Mouse (Mus musculus): ENCODE measurements around the gene Magi1.

Magi1 gene

DNA sequence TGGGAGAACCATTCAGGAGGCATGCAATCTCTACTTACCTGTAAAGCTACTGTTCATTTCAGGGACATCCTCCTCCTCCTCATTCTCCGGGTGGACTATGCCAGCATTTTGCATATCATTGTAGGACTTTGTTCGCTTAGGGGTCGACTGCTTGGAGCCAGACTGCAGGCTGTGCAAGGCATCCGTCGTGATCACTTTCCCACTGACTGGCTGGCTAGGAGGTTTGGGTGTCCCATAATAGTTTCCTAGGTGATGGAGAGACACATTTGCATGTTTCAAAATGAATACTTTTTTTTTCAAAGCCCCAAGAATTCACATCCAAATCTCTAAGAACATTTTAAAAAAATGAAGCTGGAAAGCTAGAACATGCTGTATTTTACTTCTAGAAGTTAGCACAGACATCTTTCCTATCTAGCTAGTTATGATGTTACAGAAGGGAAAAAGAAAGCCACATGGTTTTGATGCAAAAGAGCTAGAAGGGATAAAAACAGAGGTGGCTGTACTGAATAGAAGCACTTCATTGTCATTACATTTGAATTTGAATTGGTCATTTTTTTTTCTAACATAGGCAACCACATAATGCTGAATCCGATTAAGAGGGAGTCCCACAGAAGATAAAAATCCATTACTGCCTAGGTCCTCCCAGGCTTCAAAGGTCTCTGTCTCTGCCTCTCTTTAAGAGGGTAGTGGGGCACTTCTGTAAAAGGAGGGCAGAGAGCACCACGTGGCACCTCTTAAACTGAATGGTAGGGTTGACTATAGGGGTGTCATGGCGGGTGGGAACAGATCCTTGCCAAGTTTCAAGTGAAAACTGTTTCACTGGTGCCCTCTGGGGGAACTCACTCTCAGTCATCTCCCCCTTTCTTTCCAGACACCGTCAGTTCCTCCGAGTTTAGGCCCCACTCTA lies 491.2 kb downstream of the Magi1 start:
- DNase-seq, result no peak

- no peak for DNase-seq
These were observed 494.0 kb downstream of the Magi1 start for GRCm38 (mm10) chr6:93789721-93790120.

DNA sequence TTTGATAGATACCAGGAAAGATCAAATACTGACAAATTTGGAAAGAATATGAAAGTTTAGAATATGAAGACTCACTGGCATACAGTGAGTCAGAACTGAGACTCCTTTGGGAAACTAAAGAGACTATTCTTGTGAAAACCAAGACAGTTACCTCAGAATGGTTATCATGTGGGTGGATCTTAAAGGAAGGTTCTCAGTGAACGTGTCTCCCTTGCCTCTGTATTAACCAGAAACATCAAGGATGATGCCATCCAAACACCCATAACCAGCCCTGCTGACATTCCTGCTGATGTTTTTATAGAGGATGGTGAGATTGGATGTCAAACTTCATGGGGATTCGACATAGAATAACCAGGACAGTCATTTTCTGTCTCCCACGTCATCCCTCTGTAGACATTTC lies 496.7 kb downstream of the Magi1 start:
- DNase-seq, result no peak

GRCm38 (mm10) chr6:93786220-93786619 lies 497.5 kb downstream of the Magi1 start:
- DNase-seq, result no peak

DNA sequence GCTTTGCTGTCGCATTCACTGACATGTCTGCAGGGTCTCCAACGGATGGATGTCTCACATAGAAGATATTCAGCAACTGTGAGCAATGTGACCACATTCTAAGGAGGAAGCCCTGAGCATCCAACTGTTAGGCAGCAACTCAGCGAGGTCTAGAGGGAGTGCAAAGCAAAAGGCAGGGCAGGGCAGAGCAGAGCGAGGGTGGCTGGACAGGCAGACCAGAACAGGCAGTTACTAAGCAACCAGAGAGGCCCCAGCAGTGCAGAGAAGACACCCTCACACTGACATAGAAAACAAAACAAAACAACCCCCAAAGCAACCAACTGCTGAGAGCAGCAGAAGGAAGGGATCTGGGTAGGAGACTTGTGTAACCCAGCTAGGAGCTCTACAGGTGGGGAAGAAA lies 512.6 kb downstream of the Magi1 start:
- DNase-seq, result no peak

DNA sequence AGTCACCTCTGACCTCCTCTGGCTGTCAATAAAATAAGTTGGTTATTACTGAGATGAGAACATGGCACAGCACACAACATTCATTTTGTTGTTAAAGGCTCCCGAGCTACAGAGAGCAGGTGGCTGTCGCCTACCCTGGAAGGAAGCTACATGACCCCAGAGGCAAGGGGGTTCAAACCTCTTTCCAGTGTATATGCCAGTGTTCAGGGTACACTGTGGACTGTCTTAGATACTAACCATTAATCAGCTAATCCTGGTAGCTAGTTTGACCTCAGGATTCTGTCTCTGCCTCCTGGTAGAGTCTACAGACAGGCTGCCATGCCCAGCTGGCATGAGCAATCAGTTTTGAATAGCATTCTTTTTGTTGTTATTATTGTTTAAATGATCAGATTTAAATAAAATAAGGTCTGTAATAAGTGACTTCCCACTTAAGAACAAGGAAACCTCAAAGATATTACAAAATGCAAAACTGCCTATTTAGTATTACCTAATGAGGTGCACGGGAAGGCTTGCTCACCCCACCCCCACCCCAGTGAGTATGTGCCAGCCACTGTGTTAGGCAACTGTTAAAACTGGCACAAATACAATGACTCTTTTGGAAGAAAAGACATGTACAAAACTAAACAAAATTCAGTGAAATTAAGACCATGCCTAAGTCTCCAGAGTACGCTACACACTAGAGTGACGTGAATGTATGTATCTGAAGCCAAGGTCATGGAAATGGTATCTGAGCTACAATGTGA lies 513.3 kb downstream of the Magi1 start:
- no peak for DNase-seq

DNA sequence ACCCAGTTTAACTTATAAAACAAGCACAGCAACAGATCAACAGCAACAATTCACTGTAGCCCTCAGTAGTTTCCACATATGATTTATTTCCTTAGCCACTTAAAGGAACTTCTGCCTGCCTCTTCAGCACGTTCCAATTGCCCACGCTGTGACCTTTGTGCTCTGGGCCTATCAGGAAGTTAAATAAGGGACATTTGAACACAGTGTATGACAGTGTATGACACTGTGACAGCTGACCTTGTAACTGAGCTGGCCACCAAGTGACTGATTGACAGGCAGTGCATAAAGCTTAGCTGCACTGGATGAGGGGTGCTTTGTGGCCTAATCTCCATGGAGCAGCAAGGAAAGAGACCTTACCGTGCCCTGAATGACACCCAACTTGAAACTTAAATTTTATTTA lies 525.6 kb downstream of the Magi1 start:
- DNase-seq, result no peak

GRCm38 (mm10) chr6:93757353-93758087 lies 526.2 kb downstream of the Magi1 start:
- peak; percentile 91 for DNase-seq

GRCm38 (mm10) chr6:93743145-93743544 lies 540.6 kb downstream of the Magi1 start:
- DNase-seq, result no peak

- no peak for DNase-seq
These were observed 543.9 kb downstream of the Magi1 start for GRCm38 (mm10) chr6:93739786-93740185.

- no peak for DNase-seq
These were observed 546.6 kb downstream of the Magi1 start for GRCm38 (mm10) chr6:93737083-93737482.

DNA sequence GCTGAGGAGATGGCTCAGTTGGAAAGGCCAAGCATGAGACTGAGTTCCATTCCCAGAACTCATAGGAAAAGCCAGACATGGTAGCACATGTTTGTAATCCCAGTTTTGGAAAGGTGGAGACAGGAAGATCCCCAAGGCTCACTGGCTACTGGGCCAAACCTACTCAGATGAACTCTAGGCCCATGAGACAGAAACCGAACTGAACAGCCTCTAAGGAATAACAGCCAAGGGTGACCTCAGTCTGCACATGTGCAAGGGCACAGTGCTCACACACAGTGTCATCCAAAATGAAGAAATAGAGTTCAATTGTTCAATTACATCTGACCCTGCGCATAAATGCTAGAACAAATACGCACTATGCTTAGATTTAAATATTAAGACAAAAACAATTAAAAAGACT lies 547.6 kb downstream of the Magi1 start:
- no peak for DNase-seq

GRCm38 (mm10) chr6:93733800-93734199 lies 549.9 kb downstream of the Magi1 start:
- no peak for DNase-seq

DNA sequence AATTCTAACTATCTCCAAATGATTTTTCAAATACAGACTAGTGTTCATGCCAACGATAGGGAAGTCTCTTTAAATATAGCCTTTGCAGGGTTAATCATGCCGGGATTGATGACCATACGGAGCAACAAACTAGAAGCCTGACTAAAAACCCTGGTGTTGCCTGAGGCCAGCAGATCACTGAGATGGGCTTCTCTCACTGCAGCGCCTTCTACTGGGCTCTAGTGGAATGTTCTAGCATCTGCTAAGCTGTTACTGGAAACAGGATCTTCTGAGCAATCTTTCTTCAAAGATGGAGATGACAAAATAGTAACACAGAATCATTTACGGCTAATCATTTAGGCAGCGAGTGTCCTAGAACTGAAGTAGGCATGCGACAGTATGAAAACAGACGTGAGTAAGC lies 554.0 kb downstream of the Magi1 start:
- no peak for DNase-seq

DNA sequence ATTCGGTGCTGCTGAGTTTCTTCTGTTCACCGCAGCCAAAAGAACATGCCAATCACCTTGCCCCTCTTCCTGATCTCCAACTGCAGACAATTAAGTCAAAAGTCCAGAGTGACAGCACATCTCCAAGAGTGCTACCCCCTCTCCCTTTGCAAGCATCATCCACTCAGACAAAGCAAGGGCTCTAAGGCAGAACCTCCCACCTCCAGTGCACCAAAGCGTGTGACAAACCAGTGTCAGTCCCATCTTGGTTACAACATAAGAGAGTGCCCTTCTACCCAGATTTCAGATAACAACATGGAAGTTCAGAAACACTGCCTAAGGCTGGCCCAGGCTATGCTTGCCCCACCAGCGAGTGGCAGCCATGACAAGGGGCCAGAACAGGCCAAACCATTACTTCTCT lies 554.9 kb downstream of the Magi1 start:
- no peak for DNase-seq

- peak; percentile 27 for DNase-seq
These were observed 556.0 kb downstream of the Magi1 start for GRCm38 (mm10) chr6:93727630-93728178.

DNA sequence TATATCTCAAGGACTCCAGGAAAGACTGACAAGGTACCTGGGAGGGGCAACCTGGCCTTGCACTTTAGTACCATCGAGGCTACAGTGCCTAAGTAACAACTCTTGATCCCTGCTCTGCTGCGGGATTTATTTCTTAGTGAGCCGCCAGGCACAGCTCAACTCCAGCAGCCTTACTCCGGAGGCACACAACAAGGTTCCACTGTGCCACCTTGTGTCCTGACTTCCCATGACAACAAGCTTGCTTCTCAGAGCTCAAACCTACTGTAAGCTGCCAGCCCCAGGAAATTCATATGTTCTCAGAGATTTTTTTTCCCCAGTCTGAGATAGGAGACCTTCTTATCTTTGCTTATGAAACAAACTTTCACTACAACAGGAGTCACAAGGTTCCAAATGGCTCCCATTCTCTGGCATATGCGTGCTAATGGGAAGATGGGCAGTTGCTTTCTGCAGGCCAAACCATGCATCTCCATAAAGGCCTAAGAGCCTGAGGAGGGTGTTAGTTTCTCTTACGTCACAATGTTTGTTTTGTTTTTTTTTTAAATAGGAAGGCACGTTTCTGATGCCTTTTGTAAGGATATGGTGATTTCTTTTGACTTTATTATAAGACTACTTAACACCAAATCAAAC lies 556.8 kb downstream of the Magi1 start:
- DNase-seq, result peak; percentile 34

DNA sequence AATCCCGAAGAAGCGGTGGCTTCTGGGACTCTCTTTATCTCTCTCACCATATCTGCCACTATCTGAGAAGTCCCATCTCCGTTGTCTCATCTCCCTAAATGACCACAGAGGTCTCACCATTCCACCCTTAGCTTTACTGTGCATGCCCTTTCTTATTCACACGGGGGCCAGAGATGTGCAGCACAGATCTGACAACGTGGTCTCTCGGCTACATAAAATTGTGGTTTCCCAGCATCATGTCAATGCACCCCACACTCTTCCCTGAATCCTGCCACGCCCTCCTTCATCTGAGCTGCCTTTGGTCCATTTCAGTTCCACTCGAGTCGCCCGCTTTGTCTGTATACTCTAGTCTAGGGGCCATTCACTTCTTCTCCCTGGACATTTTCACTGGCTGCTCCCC lies 557.6 kb downstream of the Magi1 start:
- DNase-seq, result no peak

DNA sequence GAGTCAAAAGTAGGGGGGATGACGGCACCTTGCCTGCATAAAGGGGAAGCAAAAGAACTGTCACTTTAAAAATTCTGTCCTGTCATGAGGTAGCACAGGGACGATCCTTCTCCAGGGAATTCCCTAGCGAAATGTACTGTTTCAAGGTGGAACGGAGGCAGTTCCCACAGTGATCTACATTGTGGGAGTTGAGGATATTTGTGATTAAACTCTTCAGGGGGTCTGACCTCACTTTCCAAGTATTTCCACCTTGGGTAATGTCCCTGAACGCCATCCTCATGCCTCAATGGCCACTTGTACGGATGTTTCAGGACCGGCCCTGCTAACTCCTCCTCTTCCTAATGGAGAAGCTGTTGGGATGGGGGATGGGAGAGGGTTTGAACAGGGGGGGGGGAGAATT lies 559.0 kb downstream of the Magi1 start:
- no peak for DNase-seq

DNA sequence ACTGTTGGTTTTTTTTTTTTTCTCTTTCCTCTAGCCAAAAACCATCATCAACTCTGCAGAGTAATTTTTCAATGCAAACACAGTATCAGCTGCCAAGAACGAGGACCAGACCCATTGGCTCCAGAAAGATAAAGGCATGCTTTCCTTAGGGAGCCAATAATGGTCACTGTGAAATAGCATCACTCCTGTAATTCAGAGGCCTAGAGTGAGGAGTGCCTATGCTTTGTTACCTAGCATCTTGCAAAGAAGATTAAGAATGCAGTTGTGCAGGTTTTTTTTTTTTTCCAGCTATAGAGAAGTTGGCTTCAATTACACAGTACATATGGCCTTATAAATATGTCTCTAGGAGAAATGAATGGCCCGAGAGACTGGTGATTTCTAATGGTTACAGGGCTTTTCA lies 560.5 kb downstream of the Magi1 start:
- DNase-seq, result no peak

- no peak for DNase-seq
These were observed 564.2 kb downstream of the Magi1 start for GRCm38 (mm10) chr6:93719532-93719931.

DNA sequence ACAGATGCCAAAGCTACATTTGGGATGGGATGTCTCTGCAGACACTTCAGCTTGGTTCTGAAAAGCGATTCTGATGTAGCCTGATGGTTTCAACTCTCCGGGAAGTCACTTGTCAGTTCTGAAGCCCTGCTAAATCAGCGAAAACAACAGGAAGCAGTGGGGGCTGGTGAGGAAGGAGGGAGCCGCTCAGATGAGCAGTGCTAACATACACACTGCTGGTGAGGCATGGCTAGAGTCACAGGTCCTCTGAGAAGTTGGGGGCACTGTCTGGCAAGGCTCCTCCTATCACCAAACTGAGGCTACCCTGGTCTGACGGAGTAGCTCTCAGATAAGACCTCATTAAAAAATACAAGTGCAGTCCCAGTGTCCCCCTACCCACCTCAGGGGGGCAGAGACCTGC lies 565.3 kb downstream of the Magi1 start:
- no peak for DNase-seq

All from kidney, postnatal 10 days (tissue).